Mouse (Mus musculus) left cerebral cortex, adult 8-10 months (tissue): Measurements from ENCODE around the gene Psmg4. TPM values are rescaled to one million over a fixed set of nuclear protein-coding genes. Genes with fewer than 3 reads are reported as not detected.

Experiments
- DNase-seq, 2 experiments: peaks; one replicate each; pipeline ENCODE4 v3.0.0; 2022; ENCODE audit warnings: low spot score in 2 of 2
- total RNA-seq, 4 experiments: library from RNA; stranded (reverse); gene quantifications; 2 replicates each; pipeline ENCODE4 v1.2.4; 2022

The Psmg4 gene
- total RNA-seq, 4 experiments from 2014 or later = 22.1 to 27.2 (median 25.6) TPM

DNA sequence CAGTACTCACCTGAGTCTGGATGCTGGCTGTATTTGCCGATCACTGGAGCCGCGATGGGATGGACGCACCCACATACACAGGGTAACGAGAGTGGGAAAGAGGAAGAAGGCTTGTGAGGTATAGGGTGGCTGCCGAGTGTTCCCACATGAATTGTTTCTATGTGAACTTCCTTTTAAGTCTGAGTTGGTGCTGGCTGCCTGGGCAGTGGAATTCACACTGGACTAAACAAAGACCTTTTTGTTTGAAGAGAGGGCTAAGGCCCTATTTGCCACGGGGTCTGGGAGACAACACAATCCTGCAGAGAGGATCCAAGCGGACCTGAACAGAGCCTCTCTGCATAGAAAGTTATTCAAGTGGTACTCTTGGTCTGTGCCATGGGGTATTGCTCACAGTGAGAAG, 30.6 kb downstream of the Psmg4 start:
- no peak for DNase-seq

DNA sequence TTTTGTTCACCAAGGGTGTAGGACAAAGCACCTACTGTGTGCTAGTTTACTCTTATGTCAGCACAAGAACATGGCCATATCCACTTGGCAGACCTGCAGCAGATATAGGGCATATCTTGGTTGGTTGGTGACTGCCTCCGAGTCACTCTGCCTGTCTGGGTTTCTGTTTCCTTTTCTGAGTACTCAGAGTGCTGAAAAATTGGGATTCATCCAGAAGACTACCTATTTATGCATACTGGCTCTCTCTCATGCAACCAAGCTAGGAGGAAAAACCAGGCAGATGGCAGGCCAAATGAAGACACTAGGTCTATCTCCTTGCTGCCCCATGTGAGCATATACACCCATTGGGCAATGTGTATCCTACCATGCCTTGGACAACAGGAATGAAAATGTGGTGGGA, 32.9 kb downstream of the Psmg4 start:
- DNase-seq = no peak

DNA sequence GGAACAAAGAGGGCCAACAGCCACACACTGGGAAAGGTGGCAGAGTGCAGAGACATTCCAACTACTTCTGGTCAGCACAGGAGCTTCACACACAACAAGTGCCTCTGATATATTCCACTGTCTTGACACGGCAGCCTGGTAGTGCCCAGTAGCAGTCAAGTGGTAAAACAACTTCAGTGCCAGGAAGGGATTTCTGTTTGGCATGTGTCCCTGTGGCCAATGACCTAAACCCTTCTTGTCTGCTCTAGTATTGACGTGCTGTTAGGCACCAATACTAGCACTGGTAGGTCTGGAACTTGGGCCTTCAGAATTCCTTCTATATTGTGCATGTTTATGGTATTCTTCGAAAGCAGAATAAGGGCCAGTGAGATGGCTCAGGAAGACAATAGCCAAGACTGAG, 42.5 kb downstream of the Psmg4 start:
- DNase-seq = no peak

DNA sequence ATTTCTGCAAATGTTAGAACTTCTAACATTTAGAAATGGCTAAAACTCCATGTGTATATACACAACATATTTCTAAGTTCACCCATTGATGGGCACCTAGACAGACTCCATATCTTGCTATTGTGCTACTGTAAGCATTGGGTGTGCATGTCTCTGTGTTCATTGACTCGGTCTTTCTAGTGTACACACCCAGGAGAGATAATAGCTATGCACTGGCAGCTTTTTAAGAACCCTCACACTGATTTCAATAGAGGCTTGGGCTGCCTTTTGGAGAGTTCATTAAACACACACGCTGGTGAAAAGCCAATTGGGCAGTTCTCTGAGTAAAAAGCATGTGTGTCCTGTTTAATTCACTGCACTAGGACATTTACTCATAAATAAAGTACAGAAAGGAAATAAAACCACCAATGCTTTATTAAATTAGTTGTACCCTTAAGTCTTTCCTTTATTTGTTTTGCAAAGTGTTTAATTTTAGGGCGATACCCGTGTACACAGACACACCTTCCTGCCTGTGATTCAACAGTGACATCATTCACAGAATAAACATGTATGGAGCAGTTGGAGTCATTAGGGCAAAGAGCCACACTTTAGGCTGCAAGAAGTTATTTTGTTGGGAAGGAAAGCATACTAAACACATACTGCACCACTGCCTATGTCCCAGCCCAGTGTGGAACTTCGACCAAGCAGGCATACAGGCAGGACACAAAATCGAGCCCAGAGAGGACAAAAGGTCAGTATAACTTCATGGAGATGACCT, 45.1 kb downstream of the Psmg4 start:
- no peak for DNase-seq

DNA sequence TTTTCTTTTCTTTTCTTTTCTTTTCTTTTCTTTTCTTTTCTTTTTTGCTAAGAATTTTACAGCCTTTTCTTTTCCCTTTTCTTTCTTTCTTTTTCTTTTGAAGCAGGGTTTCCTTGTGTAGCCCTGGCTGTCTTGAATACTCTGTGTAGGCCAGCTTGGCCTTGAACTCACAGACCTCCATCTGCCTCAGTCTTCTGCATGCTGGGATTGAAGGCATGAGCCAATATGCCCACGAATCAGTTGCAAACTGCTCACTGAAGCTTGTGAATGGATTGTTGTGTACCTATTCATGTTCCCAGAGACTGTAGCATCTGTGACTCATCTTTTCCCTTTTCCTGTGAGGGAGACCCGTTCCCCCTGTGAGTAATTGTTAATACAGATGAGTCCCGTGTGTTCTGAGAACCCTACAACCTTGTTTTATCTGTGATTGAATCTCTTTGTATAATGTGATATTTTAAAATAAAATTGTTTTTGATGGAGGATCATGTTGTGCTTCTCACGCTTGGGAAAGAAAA, 48.6 kb downstream of the Psmg4 start:
- no peak for DNase-seq

DNA sequence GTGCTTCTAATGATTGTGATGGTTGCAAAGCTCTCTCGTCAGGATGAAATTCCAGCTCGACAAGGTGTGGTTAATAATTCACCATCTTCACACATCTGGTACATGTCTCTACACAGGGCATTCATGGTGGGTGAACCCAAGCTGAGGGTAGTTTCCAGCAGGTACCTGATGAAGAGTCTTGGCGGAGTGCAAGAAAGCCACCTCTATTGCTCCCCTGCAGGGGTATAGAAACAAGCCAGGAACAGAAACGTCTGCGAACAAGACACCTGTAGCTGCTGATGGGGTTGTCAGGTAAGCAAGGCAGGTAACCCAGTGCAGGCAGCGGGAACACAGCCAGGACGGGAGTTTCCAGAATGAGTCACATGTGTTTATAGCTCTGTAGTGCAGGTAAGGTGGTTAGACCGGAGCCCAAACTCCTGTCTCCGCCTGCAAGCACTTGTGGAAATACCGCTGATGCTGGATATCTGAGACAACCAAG, 50.0 kb downstream of the Psmg4 start:
- DNase-seq = no peak

DNA sequence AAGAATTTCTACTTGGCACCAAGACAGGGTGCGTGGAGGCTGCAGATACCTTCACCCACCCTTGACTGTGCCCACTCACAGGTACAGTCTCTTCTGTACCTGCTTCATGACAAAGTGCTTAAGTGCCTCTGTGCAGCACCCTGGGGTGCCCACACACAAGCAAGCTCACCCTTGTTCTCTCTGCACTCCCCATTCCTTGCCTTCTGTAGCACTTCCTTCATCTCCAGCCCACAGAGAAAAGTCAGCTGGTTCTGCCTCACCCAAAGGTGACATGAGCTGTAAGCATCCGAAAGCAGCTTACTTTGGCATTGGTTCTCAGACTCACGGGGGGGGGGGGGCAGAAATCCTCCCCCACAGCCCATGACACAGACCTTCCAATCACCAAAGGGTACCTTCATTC, 52.1 kb downstream of the Psmg4 start:
- DNase-seq = peak in 1 of 2 experiments; percentile 52

DNA sequence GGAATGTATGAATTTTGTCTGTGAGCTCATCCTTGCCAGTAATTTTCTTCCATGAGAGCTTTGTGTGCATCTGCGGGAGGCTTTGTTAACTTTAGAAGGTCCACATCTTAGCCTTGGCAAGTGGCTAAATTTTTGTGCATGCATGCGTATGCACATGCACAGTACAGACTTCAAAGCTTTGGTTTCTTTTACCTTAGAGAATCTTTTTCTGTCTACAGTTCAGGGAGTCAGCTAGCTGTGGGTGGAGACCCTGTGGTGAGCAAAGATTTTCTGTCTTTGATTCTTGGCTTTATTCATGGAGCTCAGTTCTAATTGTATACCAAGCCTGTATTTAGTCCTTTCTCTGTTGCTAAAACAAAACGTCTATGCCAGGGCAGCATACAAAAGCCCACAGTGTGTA, 56.0 kb downstream of the Psmg4 start:
- no peak for DNase-seq

DNA sequence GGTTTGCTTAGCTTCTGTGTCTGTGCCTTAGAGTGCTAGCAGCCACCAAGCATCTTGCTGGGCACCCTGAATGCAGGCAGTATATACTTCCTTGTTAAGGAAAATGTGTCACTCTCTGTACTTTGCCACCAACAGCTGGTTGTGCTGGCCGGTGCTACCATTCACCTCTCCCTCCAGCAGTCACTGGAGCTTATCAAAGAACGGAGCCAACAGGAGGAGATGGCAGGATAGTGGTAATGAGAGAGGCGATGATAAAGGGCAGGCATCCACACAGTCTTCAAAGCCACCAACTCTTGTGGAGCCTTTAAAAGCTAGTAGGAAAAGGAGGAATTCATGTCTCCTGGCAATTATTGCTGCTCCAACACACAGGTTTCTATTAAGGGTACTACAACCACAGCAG, 57.0 kb downstream of the Psmg4 start:
- DNase-seq = no peak

DNA sequence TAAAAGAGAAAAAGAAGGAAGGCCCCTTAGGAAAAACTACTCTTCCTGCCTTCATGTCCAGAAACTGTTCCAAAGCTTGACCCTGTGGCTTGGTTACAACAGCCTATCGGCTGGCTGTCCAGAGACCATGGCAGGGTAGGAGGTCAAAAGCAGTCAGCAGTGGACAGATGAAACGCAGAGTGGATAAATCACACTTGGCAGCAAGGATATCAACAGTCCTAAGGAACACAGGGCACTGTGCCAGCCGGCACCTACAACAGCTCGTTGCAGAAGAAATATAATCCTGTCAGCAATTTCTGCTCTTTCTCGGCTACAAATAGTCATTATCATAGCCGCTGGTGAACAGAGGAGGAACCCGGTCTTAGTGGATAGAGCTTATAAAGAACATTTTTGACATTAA, 60.2 kb downstream of the Psmg4 start:
- no peak for DNase-seq

DNA sequence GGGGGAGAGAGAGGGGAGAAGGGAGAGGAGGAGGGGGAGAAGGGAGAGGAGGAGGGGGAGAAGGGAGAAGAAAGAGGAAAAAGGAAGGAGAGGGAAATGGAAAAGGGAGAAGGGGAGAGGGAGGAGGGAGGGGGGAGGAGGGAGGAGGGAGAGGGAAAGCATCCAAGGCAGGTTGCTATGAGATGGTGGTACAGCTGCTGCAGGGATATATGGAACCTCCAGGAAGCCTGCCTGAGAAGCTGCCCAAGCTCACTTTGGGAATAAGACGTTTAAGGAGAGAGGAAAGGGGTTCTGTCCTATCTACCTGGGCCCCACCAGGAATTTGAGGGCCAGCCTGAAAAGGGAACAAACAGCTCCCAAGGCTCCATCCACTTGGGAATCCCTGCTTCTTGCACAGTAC, 64.2 kb downstream of the Psmg4 start:
- DNase-seq = no peak

Other genes with a start within 250 kb of the Psmg4 start
- gene Nqo2, start 198.3 kb upstream of the Psmg4 start, total RNA-seq = 1 to 10 TPM; 5.7 to 9.0 (median 7.8) TPM
- 1 to 10 TPM; 6.1 to 6.9 (median 6.5) TPM for gene Ripk1, start 160.6 kb upstream of the Psmg4 start, total RNA-seq
- gene Serpinb6a, start 160.2 kb upstream of the Psmg4 start, total RNA-seq = 10 to 100 TPM; 36.0 to 44.5 (median 39.3) TPM
- gene Bphl, start 125.4 kb upstream of the Psmg4 start, total RNA-seq = 10 to 100 TPM; 41.4 to 49.8 (median 45.9) TPM
- gene Tubb2a, start 85.0 kb upstream of the Psmg4 start, total RNA-seq = 100 to 1,000 TPM; 633 to 733 (median 691) TPM
- 100 to 1,000 TPM; 158 to 170 (median 167) TPM for gene Tubb2b, start 32.5 kb upstream of the Psmg4 start, total RNA-seq
- gene Slc22a23, start 182.2 kb downstream of the Psmg4 start, total RNA-seq = 10 to 100 TPM; 51.6 to 55.1 (median 53.4) TPM